ENCODE assay signal across 19 mouse cellular contexts in the genomic region with DNA sequence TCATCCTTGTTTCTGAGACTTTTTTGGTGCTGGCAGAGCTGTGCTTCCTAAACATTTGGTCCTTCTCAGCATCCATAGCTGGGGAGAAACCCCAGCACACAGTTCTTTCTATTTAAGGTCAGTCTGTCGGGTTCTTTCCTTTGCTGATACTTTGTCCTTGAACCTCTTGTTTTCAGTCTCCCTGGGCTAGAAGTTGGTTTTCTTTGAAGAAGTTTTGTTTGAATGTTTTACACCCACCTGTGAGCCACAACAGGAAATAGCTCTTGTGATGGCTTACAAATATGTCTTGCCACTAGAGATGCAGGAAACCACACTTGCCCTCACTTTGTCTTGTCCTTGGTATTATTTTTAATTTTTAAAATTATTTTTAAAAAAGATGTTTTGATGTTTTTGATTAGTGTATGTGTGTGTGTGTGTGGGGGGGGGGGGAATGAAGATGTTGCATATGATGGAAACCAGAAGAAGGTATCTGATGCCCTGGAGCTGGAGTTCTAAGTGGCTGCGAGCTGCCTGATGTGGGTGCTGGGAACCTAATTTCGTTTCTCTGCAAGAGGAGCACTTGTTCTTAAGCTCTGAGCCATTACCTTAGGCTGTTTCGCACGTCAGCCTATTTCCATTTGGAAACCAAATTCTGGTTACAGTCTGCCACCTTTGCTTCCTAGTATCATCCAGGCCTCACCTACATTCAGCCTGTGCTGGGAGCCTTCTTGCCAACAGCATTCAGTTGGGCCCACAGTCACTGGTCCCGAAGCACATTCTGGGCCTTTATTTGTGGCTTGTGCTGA. TPM values are rescaled to one million over a fixed set of nuclear protein-coding genes. Genes with fewer than 3 reads are reported as not detected.
DNase-seq lines count a peak whose midpoint lies in the region; ATAC-seq and TF ChIP-seq lines count a peak whose summit lies in the region.
"Had no signal": no experiment of that assay in that cellular context is flagged by ENCODE, and none has a peak within 500 bp of the region (broad histone marks: within the 10 kb centered on the region; RNA-seq: fewer than 3 reads in every experiment).

No protein-coding gene starts in this region.

- TF ChIP-seq EP300 in CH12.LX (IDR thresholded peaks at IDR 0.05; ENCODE audit: low read length), result no peak

- DNase-seq in right cerebral cortex, postnatal 25 days, result peak; percentile 1
- DNase-seq in right cerebral cortex, postnatal 36 days (ENCODE audit: low spot score in 2 of 2), result no peak
- no peak for DNase-seq in CH12.LX (ENCODE audit: extremely low read depth)
- peak; percentile 61 for DNase-seq in thymus, postnatal 25 days
- no peak for DNase-seq in embryo, embryonic 11 days
- DNase-seq in left cerebral cortex, postnatal 25 days (ENCODE audit: low spot score in 2 of 2), result no peak
- DNase-seq: adrenal gland, adult 2 months; cerebellum, adult 9-11 months; heart, postnatal 36 days; lung, embryonic 14.5 days; right cerebral cortex, adult 18-20 months had no signal

- intact Hi-C loops in left cerebral cortex, postnatal 25 days (cut with DNase I), result no loop called here

- no peaks in the 10 kb centered on the region for H3K27me3 ChIP-seq in CH12.LX (replicated peaks)
- H3K27me3 ChIP-seq: forebrain, embryonic 15.5 days; kidney, embryonic 15.5 days; limb, embryonic 15.5 days; midbrain, embryonic 12.5 days had no signal

- in situ Hi-C loops in CH12.LX (cut with MboI; ENCODE audit: low pct_ligation_motif_present, low pct_unique_long_range_greater_than_20kb, low sequenced_read_pairs), result no loop called here

- peak overlapping the region; percentile 59 for H3K27ac ChIP-seq in CH12.LX (ENCODE audit: insufficient read depth, low read depth)
- H3K27ac ChIP-seq: forebrain, embryonic 15.5 days; hindbrain, postnatal 0 days; layer of hippocampus, adult 2 months; limb, embryonic 15.5 days; macrophage; midbrain, embryonic 12.5 days had no signal

- ATAC-seq in inflammation-experienced regulatory T-cells, adult 6 months, result peak; percentile 66
- ATAC-seq: forebrain, embryonic 15.5 days; hindbrain, postnatal 0 days had no signal

- H3K4me1 ChIP-seq in CH12.LX (ENCODE audit: control insufficient read depth in 1 of 2, insufficient read depth in 2 of 2), result peaks cover 13 to 61% of the 10 kb centered on the region in 2 experiments

- H3K4me2 ChIP-seq in CH12.LX (ENCODE audit: insufficient read depth, low read depth, poor library complexity, severe bottlenecking), result peak overlapping the region; percentile 72; the same call in 1 of the 2 replicates
- H3K4me2 ChIP-seq: forebrain, embryonic 15.5 days; kidney, embryonic 15.5 days; limb, embryonic 15.5 days; lung, embryonic 14.5 days; midbrain, embryonic 12.5 days had no signal

- TF ChIP-seq CTCF in CH12.LX (conservative IDR thresholded peaks at IDR 0.05 in 1 of 2, IDR thresholded peaks at IDR 0.05 in 1 of 2; ENCODE audit: low read depth in 2 of 2, low read length in 2 of 2), result no peak

- TF ChIP-seq RAD21 in CH12.LX (IDR thresholded peaks at IDR 0.05; ENCODE audit: low read depth, low read length), result no peak

- no peaks in the 10 kb centered on the region for H3K9me3 ChIP-seq in CH12.LX (replicated peaks; ENCODE audit: low read length)
- H3K9me3 ChIP-seq: forebrain, embryonic 15.5 days; kidney, embryonic 15.5 days; limb, embryonic 15.5 days; midbrain, embryonic 12.5 days had no signal

- H3K9ac ChIP-seq in CH12.LX (ENCODE audit: insufficient read depth, low read depth), result no peak overlapping the region
- H3K9ac ChIP-seq: forebrain, embryonic 15.5 days; kidney, embryonic 15.5 days; limb, embryonic 15.5 days; lung, embryonic 14.5 days; midbrain, embryonic 12.5 days had no signal

- peaks cover 0 to 10% of the 10 kb centered on the region in 2 experiments for H3K36me3 ChIP-seq in CH12.LX (replicated peaks in 1 of 2; ENCODE audit: control insufficient read depth in 1 of 2, insufficient read depth in 1 of 2, low read length in 1 of 2)
- H3K36me3 ChIP-seq: forebrain, embryonic 15.5 days; kidney, embryonic 15.5 days; limb, embryonic 15.5 days; midbrain, embryonic 12.5 days had no signal

- peak overlapping the region in 1 of 3 experiments; percentile 55 for H3K4me3 ChIP-seq in CH12.LX (replicated peaks in 1 of 3; ENCODE audit: low read depth in 2 of 3, low read length in 2 of 3, poor library complexity in 1 of 3)
- H3K4me3 ChIP-seq: forebrain, embryonic 15.5 days; kidney, embryonic 15.5 days; layer of hippocampus, adult 2 months; limb, embryonic 15.5 days; midbrain, embryonic 12.5 days had no signal

- no peak for TF ChIP-seq POLR2A in CH12.LX (IDR thresholded peaks at IDR 0.05; ENCODE audit: low read depth, low read length)

- dilution Hi-C loops in CH12.LX (cut with MboI; ENCODE audit: extremely low pct_ligation_motif_present, extremely low pct_unique_long_range_greater_than_20kb, low sequenced_read_pairs), result no loop called here

- peaks cover 18% of the 10 kb centered on the region for H3K79me2 ChIP-seq in CH12.LX (replicated peaks; ENCODE audit: control insufficient read depth, extremely low read depth, insufficient read depth, poor library complexity, severe bottlenecking)

TF ChIP-seq in CH12.LX, 34 proteins besides CTCF, POLR2A, EP300 and RAD21:
- TF ChIP-seq NRF1 (IDR thresholded peaks at IDR 0.05; ENCODE audit: low read depth, low read length) (no peak), ELF1 (IDR thresholded peaks at IDR 0.05; ENCODE audit: low read depth, low read length) (0 out of 2 replicates have a peak, but pooled peaks have one; percentile 8), MXI1 (IDR thresholded peaks at IDR 0.05; ENCODE audit: low read depth, low read length) (no peak), ZNF384 (IDR thresholded peaks at IDR 0.05; ENCODE audit: low read depth, low read length) (no peak)

RNA-seq across cellular contexts. Expression of gene Gramd1a, which starts 2.0 kb away (rescaled TPM):
- total RNA-seq in CH12.LX (2012; rRNA removed), result 66.6 and 86.0 TPM in 2 replicates
- total RNA-seq in CH12.LX (2014; rRNA removed), result 45.7 and 49.5 TPM in 2 replicates
- polyA plus RNA-seq in CH12.LX (2012; ENCODE audit: insufficient read length, low read depth), result 70.0 and 90.7 TPM in 2 replicates
- polyA plus RNA-seq in inflammation-experienced regulatory T-cells, adult 6 months (2017; shearing (Covaris generic)), result 100 to 1,000 TPM in 1 of 3 experiments, 10 to 100 TPM in 2; 70.7 to 113 (median 98.7) TPM
- total RNA-seq in left cerebral cortex, postnatal 25 days (2021), result 100 to 1,000 TPM; 108 to 110 TPM

RNA-seq across cellular contexts. Expression of gene Scn1b, which starts 26.9 kb away (rescaled TPM):
- 0.17 and 0.30 TPM in 2 replicates for total RNA-seq in CH12.LX (2012; rRNA removed)
- not detected in 2 replicates for total RNA-seq in CH12.LX (2014; rRNA removed)
- not detected in 2 replicates for polyA plus RNA-seq in CH12.LX (2012; ENCODE audit: insufficient read length, low read depth)
- under 1 TPM in 1 of 3 experiments, not detected in 2; 0.30 TPM for polyA plus RNA-seq in inflammation-experienced regulatory T-cells, adult 6 months (2017; shearing (Covaris generic))
- 100 to 1,000 TPM; 616 to 649 TPM for total RNA-seq in left cerebral cortex, postnatal 25 days (2021)

RNA-seq across cellular contexts. Expression of gene Hpn, which starts 38.6 kb away (rescaled TPM):
- 1.7 and 3.0 TPM in 2 replicates for total RNA-seq in CH12.LX (2012; rRNA removed)
- total RNA-seq in CH12.LX (2014; rRNA removed), result 8.7 and 11.2 TPM in 2 replicates
- polyA plus RNA-seq in CH12.LX (2012; ENCODE audit: insufficient read length, low read depth), result 16.7 and 18.7 TPM in 2 replicates
- polyA plus RNA-seq in inflammation-experienced regulatory T-cells, adult 6 months (2017; shearing (Covaris generic)), result 10 to 100 TPM in 1 of 3 experiments, 1 to 10 TPM in 2; 3.1 to 11.0 (median 8.1) TPM
- total RNA-seq in left cerebral cortex, postnatal 25 days (2021), result 1 to 10 TPM; 3.0 to 4.2 TPM
- total RNA-seq: hindbrain, postnatal 0 days had no signal

Comparison
In these comparisons a context has a peak if more than half of its experiments do, and no peak if none do; other contexts are left out.
1. DNase-seq: peak in right cerebral cortex, postnatal 25 days (single experiment) and thymus, postnatal 25 days (single experiment); none in right cerebral cortex, postnatal 36 days (0 of 2), CH12.LX (single experiment), embryo, embryonic 11 days (single experiment) and left cerebral cortex, postnatal 25 days (0 of 2).
2. RNA of gene Scn1b, which starts 26.9 kb away (total RNA-seq): 616 to 649 TPM in left cerebral cortex, postnatal 25 days; 0.17 to 0.30 TPM in CH12.LX; every median in the first group is over 100 times any median in the second.